Mouse (Mus musculus) erythroblast, embryonic 14.5 days (primary cell): Measurements from ENCODE around the gene Camk1d. TPM values are rescaled to one million over a fixed set of nuclear protein-coding genes. Genes with fewer than 3 reads are reported as not detected.

Experiments used
- H3K27me3 ChIP-seq: 2 replicates; pipeline ENCODE4 v1.6.1; 2012; ENCODE audit warnings: inconsistent platforms; ENCODE audit not compliant: control insufficient read depth
- H3K36me3 ChIP-seq: 2 replicates; pipeline ENCODE4 v1.6.1; 2012; ENCODE audit warnings: mild to moderate bottlenecking, inconsistent platforms; ENCODE audit not compliant: control insufficient read depth
- H3K4me1 ChIP-seq: 2 replicates; pipeline ENCODE4 v1.6.1; 2012; ENCODE audit warnings: inconsistent platforms; ENCODE audit not compliant: control insufficient read depth
- H3K4me3 ChIP-seq: replicated peaks from 2 replicates; pipeline ENCODE3; 2012; ENCODE audit warnings: moderate library complexity, mild to moderate bottlenecking, inconsistent platforms
- H3K9me3 ChIP-seq: 2 replicates; pipeline ENCODE4 v1.6.1; 2012; ENCODE audit warnings: low read length, inconsistent platforms, mixed read lengths; ENCODE audit not compliant: control insufficient read depth
- GATA1 ChIP-seq: IDR thresholded peaks from 2 replicates; pipeline ENCODE4 v1.6.1; 2012; ENCODE audit warnings: low read length, inconsistent platforms, mixed read lengths
- TAL1 ChIP-seq: IDR thresholded peaks from 3 replicates; pipeline ENCODE4 v1.6.1; 2012; ENCODE audit warnings: low read length, inconsistent platforms, mixed read lengths
- polyA plus RNA-seq: library from polyadenylated mRNA; stranded (reverse); fragments of >175 nt; gene quantifications from 2 replicates; pipeline ENCODE4 v1.2.3, GENCODE M21; 2012

Gene Camk1d
- polyA plus RNA-seq, 1 experiment: 0.02 TPM

DNA sequence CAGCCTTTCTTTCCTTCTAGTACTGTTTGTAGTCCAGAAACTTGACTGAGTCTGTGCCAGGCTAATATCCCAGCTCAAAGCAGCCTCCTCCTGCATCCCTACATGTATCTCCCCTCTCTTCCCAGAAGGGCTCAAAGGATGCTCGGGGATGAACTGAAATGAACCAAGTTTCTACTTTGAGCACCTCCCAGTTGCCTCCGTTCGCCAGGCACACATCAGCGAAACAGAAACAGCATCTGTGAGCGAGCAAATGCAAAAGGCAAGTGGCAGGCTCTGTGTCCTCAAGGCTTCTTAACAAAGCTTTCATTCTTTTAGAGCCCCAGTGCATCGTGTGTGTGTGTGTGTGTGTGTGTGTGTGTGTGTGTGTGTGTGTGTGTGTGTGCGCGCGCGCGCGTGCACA is 409.9 kb downstream of the Camk1d start:
- no peaks in the 10 kb centered on the region for H3K27me3 ChIP-seq
- no peaks in the 10 kb centered on the region for H3K36me3 ChIP-seq
- no peak overlapping the region for H3K4me3 ChIP-seq
- no peaks in the 10 kb centered on the region for H3K9me3 ChIP-seq
- H3K4me1 ChIP-seq: no peaks in the 10 kb centered on the region
- TF ChIP-seq GATA1: no peak
- TF ChIP-seq TAL1: no peak

DNA sequence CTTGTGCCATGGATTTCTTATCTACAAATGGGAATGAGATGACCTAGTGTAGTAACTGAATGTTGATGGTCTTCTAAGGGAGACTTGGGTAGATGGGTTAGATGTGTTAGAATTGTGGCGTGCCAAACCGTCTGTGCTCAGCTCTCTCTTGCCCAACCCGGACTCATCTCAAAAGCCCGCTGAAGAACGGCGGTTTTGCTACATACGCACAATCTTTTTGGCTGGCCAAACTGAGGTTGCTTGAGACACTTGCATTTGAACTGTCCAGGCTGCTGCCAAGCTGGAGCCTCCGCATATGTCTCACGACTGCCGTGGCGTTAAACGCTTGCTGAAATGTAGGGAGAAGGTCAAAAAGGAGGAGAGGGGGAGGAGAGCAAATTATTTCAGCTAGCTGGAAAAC is 413.0 kb downstream of the Camk1d start:
- Histone ChIP-seq H3K4me1 (no peaks in the 10 kb centered on the region), H3K9me3 (no peaks in the 10 kb centered on the region), H3K4me3 (no peak overlapping the region), H3K27me3 (no peaks in the 10 kb centered on the region), H3K36me3 (no peaks in the 10 kb centered on the region)
- TF ChIP-seq TAL1 (no peak), GATA1 (no peak)

GRCm38 (mm10) chr2:5298071-5298470 is 416.2 kb downstream of the Camk1d start:
- H3K4me1 ChIP-seq: no peaks in the 10 kb centered on the region
- no peaks in the 10 kb centered on the region for H3K9me3 ChIP-seq
- no peak for TF ChIP-seq GATA1
- no peak for TF ChIP-seq TAL1
- H3K4me3 ChIP-seq: no peak overlapping the region
- H3K27me3 ChIP-seq: no peaks in the 10 kb centered on the region
- no peaks in the 10 kb centered on the region for H3K36me3 ChIP-seq

- Histone ChIP-seq H3K9me3 (no peaks in the 10 kb centered on the region), H3K27me3 (no peaks in the 10 kb centered on the region), H3K4me3 (no peak overlapping the region), H3K36me3 (no peaks in the 10 kb centered on the region), H3K4me1 (no peaks in the 10 kb centered on the region)
- TF ChIP-seq TAL1 (no peak), GATA1 (no peak)
Measured at GRCm38 (mm10) chr2:5296749-5297545, 417.4 kb downstream of the Camk1d start.

GRCm38 (mm10) chr2:5295098-5295497 is 419.2 kb downstream of the Camk1d start:
- H3K27me3 ChIP-seq: no peaks in the 10 kb centered on the region
- no peaks in the 10 kb centered on the region for H3K4me1 ChIP-seq
- no peaks in the 10 kb centered on the region for H3K9me3 ChIP-seq
- H3K4me3 ChIP-seq: no peak overlapping the region
- no peak for TF ChIP-seq TAL1
- TF ChIP-seq GATA1: no peak
- no peaks in the 10 kb centered on the region for H3K36me3 ChIP-seq

DNA sequence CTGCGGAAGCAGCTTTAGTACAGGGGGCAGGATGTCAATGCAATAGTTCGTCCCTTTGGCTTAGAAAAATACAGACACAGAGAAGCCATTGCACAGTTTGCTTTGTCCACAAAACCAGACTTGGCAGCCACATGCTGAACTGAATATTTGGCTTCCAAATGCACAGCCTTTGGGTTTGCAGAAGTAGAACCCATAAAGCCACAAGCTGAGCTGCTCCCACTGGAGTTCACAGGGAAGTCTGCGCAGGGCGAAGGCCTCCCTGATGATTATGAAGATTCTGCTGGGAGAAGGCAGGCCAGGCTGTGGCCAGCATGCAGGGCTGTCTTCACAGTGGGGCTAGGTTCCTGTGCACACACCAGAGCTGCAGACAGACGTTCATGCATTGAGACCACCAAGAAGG is 419.9 kb downstream of the Camk1d start:
- no peaks in the 10 kb centered on the region for H3K36me3 ChIP-seq
- no peaks in the 10 kb centered on the region for H3K4me1 ChIP-seq
- H3K9me3 ChIP-seq: no peaks in the 10 kb centered on the region
- TF ChIP-seq TAL1: no peak
- no peak for TF ChIP-seq GATA1
- no peaks in the 10 kb centered on the region for H3K27me3 ChIP-seq
- no peak overlapping the region for H3K4me3 ChIP-seq

- TF ChIP-seq TAL1: no peak
- no peak for TF ChIP-seq GATA1
- no peaks in the 10 kb centered on the region for H3K9me3 ChIP-seq
- H3K4me1 ChIP-seq: no peaks in the 10 kb centered on the region
- H3K36me3 ChIP-seq: no peaks in the 10 kb centered on the region
- no peaks in the 10 kb centered on the region for H3K27me3 ChIP-seq
- no peak overlapping the region for H3K4me3 ChIP-seq
Measured at GRCm38 (mm10) chr2:5288593-5288992, 425.7 kb downstream of the Camk1d start.

- Histone ChIP-seq H3K4me1 (no peaks in the 10 kb centered on the region), H3K9me3 (no peaks in the 10 kb centered on the region), H3K36me3 (no peaks in the 10 kb centered on the region), H3K4me3 (no peak overlapping the region), H3K27me3 (no peaks in the 10 kb centered on the region)
- TF ChIP-seq TAL1 (no peak), GATA1 (no peak)
Measured at GRCm38 (mm10) chr2:5287044-5287380, 427.3 kb downstream of the Camk1d start.

GRCm38 (mm10) chr2:5286189-5287043 is 427.9 kb downstream of the Camk1d start:
- TF ChIP-seq TAL1 (no peak), GATA1 (no peak)
- Histone ChIP-seq H3K4me3 (no peak overlapping the region), H3K9me3 (no peaks in the 10 kb centered on the region), H3K27me3 (no peaks in the 10 kb centered on the region), H3K36me3 (no peaks in the 10 kb centered on the region), H3K4me1 (no peaks in the 10 kb centered on the region)
